Mouse (Mus musculus): ENCODE results near the gene Atp8a1.

DNA sequence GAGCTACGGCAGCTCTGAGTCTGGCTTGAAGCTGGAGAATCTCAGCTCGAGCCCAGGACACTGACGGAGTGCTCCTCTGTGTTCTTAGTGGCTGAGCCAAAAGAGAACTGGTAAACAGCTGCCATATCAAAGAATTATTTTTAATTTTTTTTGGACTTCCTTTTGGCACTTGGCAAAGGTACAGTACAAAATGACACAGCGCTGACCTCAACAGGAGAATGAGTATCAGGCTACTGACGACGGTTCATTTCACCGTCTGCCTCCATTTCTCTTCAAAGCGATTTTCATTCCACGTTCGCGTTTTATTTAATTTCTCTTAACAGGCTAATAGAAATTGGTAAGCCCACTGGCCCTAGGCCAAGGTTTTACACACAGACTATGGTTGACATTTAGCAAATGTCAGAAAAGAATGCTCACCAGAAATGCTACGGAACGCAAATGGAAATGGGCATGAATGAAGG is 177.8 kb downstream of the Atp8a1 start:
- TF ChIP-seq POLR2A (IDR thresholded peaks at IDR 0.05; ENCODE audit: extremely low read depth, insufficient read depth, low read length): no peak
- no peak for TF ChIP-seq CTCF (IDR thresholded peaks at IDR 0.05; ENCODE audit: low read depth, low read length)
